Mouse (Mus musculus): ENCODE data around the gene Tcerg1l.

The Tcerg1l gene

DNA sequence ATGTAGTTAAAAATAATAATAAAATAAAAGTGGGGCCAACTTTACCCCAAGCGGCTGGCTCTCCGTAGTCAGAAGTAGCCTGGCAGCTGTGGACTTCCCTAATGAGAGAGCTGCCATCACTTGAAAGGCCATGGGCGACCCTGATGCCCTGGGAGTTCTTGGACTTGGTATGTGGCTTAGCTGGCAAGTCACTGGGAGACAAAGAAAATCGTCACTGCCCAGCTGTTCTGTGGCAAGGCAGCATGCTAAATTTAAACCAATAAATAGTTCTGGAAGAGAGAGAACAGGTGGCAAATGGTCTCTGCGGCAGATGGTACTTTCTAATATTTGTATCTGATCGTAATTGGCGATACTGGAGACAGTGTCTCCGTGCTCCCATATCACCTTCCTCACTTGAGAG, 40.1 kb downstream of the Tcerg1l start:
- in situ Hi-C loops (cut with MboI, MseI) = no loop called here

DNA sequence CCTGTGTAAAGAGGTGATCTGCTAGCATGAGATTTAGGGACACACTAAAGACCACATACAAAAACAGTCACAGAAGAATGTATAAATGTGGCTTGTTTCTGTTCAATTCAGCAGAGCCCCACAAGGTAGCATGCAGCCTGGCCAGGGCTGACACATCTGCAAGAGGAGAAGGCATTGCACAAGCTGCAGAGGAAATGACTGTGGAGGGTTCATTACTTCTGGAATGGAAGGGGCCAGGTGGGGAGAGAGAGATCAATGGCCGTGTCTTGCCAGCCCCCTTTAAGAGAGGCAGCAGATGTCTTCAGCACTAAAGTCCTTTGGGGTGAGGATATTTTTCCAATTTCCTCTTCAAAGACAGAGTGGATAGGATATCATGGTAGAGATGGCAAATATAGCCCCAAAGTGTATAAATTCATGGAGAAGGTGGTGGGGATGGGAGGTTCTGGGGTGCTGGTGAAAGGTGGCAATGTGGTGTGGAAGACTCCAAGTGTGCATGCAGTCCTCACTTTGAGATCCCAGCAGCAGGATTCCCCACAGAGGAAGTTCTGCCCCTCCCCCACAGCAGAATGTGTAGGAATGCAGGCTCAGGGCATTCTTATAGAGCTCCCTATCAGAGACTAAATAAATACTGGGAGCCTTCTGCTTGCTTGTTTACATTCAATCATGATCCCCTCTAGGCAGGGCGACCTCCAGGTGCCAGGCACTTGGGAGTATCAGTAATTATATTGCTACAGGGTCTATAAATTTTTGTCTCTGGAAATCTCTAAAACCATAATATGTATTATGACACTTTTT, 40.7 kb downstream of the Tcerg1l start:
- in situ Hi-C loops (cut with MboI, MseI) = no loop called here

GRCm38 (mm10) chr7:138345451-138345850, 52.1 kb downstream of the Tcerg1l start:
- in situ Hi-C loops (cut with MboI, MseI) = no loop called here

GRCm38 (mm10) chr7:138338451-138338850, 59.1 kb downstream of the Tcerg1l start:
- in situ Hi-C loops (cut with MboI, MseI) = no loop called here

DNA sequence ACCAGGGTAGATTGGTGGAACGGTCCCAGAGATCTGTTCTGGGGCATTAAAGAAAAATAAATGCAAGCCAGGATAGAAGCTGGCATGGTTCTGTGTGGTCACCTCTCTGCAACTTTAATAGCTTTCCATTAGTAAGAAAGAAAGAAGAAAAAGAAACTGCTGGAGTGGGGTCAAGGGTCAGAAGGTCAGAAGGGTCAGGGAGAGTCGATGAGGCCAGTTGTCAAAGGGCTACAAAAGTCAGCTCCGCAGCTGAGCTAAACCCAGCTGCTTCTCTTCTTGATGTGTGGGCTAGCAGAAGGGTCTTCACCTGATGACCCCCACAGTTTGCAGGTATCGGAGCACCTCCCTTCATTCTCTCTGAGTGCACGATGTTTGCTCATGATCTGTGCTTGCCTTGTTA, 59.6 kb downstream of the Tcerg1l start:
- in situ Hi-C loops (cut with MboI, MseI) = no loop called here

DNA sequence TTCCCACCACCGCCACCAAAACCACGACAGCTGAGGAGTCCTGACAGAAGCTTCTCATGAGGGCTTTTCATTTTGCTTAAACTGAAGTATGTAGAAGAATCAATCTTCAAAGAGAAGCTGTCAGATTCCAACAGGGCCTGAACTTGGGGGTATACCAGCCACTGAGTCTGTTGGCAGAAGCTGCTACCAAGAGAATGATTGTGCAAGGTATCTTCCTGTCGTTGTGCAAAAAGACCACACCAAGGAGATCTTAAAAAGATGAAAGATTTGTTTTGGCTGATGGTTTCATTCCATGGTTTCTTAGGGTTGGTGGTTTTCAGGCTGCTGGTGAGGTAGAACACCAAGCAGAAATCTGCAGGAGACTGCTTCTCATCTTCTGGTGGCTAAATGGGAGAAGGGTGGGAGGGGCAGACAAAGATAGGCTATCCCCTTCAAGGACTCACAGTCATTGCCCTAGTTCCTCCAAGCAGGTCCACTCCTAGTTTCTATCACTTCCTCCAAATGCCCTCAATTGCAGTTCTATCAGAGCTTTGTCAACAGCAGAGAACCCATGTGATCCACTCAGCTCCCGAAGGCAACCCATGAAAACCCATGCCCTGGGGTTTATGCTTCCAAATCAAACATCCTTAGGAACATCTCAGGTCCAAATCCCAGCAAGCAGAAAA, 64.9 kb downstream of the Tcerg1l start:
- in situ Hi-C loops (cut with MboI, MseI) = no loop called here

DNA sequence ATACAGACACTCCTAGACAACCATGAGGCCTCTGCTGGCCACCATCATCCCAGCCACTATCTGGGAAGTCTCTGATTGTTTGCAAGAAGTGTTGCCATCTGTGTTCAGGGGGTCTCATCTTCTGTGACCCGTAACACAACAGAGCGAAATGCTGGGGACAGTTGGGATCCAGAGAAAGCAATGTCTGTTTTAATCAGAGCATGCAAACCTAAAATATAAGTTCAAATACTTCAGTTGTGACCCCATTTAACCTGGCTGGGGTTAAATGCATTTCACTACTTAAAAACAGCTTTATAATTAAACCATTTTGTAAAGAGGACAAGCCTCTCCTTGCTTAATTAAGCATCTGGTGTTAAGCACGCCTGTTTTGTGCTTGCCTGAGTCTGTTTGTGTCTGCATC, 66.3 kb downstream of the Tcerg1l start:
- in situ Hi-C loops (cut with MboI, MseI) = no loop called here

DNA sequence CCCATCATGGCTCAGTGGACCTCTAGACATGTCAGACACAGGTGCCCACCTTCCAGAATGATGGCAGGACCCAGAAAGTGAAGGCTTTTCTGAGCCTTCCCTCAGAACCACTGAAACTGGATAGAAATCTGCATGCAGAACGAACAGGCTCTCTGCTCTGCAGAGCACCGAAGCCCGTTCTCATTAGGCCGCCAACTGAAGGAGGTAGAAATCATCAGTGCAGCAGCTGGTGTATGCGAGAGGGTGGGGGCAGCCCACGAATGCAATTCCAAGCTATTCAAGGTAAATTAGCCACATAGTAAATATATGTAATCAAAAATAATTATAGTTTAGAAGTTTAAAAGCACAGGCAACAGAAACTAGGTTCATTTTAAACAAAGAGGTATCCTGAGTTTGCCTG, 68.9 kb downstream of the Tcerg1l start:
- in situ Hi-C loops (cut with MboI, MseI) = no loop called here

DNA sequence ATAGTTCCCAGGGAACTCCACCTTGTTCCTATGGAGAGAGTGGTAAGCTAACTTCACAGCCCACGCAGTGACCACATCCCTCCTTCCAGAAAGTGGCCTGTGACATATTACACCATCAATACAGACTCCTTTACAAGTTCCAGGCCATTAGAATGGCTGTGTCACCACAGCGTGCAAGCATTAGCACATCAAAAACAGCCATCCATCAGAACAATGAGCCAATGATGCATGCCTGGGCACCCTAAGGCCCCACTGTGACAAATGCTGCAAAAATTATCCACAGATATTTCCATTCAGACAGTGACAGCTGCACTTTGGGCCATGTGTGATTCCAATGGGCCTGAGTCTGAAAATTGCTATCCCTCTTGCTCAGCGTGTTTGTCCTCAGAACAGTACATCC, 70.8 kb downstream of the Tcerg1l start:
- in situ Hi-C loops (cut with MboI, MseI) = no loop called here

DNA sequence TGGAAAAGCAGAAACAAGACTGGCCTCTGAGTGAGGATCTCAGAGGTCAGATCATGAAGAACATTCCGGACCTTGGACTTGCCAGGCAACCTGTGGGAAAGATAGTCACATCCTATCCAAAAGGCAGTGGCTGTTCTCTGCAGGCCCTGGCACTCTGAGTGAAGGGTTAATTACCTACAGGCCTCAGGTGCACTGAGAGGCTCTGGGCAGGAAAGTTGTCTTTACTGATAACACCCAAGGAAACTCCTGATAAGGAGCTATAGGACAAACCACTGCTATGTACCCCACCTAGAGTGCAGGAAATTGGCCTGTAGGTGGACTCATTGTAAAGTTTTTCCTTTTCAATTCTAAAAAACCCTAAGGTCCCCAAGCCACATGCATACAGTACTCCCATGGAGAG, 83.8 kb downstream of the Tcerg1l start:
- in situ Hi-C loops (cut with MboI, MseI) = no loop called here

- in situ Hi-C loops (cut with MboI, MseI) = no loop called here
Measured at GRCm38 (mm10) chr7:138306126-138306525, 91.4 kb downstream of the Tcerg1l start.

DNA sequence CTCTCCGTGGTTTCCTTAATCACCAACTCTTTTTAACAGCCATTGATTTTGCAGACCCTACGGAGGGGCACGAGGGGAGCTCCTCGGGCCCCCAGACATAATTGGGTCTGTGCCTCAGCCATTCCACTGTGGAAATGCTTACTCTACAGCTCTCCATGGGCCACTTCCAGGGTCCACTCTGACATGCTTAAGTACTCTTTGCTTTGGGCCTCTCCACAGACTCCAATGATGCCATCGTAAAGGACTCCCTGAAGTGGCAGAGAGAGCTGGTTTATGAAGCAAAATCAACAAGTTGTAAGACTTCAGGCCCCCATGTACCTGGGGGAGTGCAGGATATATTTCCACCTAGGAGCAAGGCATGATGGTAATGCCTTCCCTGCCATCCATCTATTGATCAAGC, 112.7 kb downstream of the Tcerg1l start:
- in situ Hi-C loops (cut with MboI, MseI) = no loop called here

GRCm38 (mm10) chr7:138275263-138275662, 122.3 kb downstream of the Tcerg1l start:
- in situ Hi-C loops (cut with MboI, MseI) = no loop called here

DNA sequence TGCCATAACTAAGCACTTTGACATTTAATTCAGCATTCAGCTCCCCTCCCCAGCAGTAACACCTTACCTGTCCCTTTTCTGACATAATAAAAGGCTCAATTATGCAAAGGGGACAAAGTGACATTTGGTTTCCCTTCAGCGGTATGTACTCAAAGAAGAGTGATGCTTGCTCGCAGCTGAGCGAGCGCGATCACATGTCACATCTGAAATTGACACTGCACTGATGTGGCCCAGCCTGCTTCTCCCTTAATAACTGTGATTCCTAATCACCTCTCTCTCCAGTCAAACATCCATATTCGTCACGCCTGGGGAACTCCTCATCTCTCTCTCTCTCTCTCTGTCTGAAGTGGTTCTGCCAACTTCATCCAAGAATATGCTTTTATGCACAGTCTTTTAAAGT, 126.2 kb downstream of the Tcerg1l start:
- in situ Hi-C loops (cut with MboI, MseI) = no loop called here

DNA sequence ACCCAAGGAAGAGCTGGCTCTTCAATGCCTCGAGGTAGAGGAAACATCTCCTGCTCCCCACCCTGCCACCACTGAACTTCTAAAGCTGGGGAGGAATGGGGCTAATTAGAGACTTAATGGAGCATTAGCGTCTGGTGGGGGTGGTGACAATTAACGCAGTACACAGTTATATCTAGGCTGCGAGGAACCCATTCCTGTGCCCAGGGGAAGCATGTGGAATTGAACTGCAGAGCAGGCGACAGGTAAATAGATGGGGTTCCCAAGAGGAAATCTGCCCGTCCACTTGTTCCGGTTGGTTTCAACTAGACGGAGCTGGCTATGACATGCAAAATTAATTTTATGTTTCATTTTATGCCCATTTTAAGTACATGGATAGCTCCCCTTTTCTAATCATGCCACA, 128.1 kb downstream of the Tcerg1l start:
- in situ Hi-C loops (cut with MboI, MseI) = no loop called here

DNA sequence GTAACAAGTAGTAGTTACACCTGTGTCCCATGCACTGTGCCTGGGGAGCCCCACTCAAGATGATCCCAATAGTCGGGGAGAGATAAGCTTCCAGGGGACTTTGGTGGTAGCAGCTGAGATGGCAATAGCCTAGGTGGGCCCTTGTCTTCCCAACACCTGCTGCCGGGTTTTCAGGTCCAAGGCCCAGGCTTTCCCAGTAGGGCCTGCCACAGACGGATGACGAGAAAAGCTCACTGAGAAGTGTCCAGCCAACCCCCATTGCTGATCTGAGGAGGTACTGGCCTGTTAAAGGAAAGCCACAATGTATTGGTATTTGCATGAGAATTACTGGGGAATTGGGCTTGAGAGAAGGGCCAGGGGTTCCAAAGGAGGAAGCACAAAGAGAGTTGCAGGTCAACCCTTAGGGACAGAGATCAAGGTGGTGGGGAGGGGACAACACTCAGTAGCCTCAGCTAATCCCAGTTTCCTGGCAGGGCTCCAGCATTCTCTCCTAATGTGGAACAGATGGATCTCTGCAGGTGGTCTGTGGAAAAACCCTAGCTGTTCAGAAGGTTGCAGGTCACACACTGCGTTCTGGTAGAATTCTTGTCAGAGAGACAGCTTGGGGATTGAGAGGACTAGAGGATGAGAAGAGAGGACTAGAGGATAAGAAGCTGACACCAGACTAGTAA, 129.4 kb downstream of the Tcerg1l start:
- in situ Hi-C loops (cut with MboI, MseI) = no loop called here

DNA sequence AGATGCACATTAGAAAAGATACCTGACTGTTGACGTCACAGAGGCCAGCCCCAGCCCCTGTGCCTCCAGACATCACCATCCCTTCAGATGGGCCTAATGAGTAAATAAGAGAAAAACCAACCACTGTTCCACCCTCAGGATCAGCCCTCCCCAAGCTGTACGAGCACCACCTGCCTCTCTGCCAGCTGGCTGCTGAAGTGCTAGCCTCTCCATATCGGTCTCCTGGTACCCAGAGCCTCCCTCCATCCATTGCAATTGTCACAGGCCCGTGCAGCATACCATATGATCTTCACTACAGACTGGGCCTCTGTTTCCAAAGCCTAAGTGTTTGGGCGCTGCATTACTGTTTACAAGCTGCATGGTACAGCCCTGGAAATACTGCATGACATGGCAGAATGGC, 148.9 kb downstream of the Tcerg1l start:
- in situ Hi-C loops (cut with MboI, MseI) = loop anchor here (10.0 kb wide), 1 partner anchor 706 kb away; no protein-coding TSS in a partner anchor

- in situ Hi-C loops (cut with MboI, MseI) = loop anchor here (10.0 kb wide), 1 partner anchor 707 kb away; no protein-coding TSS in a partner anchor
Measured at GRCm38 (mm10) chr7:138248176-138248575, 149.4 kb downstream of the Tcerg1l start.

- in situ Hi-C loops (cut with MboI, MseI) = loop anchor here (10.0 kb wide), 1 partner anchor 708 kb away; no protein-coding TSS in a partner anchor
Measured at GRCm38 (mm10) chr7:138246684-138247083, 150.8 kb downstream of the Tcerg1l start.

- in situ Hi-C loops (cut with MboI, MseI) = loop anchor here (10.0 kb wide), 1 partner anchor 713 kb away; no protein-coding TSS in a partner anchor
Measured at GRCm38 (mm10) chr7:138242229-138242628, 155.3 kb downstream of the Tcerg1l start.

- in situ Hi-C loops (cut with MboI, MseI) = no loop called here
Measured at GRCm38 (mm10) chr7:138237708-138238225, 159.8 kb downstream of the Tcerg1l start.

DNA sequence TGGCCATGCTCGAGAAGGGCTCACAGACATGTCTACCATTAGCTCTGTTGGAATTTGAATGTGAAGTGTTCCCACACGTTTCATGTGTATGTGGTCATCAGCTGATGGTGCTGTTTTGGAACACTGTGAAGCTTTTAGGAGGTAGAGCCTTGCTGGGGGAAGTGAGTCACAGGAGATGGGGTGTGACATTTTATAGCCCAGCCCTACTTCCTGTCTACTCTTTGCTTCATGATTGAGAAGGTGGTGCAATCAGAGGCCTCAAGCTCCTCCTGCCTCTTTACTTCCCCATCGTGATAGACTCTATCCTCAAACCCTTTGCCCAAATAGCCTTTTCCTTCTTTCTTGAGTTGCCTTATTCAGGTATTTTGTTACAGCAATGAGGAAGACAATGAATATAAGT, 173.3 kb downstream of the Tcerg1l start:
- in situ Hi-C loops (cut with MboI, MseI) = no loop called here

Data from regulatory T cell (primary cell).